Mouse (Mus musculus) urinary bladder, postnatal 10 days (tissue): ENCODE data around the gene Il1rn.

Source experiments
- DNase-seq: peaks from one replicate; pipeline ENCODE4 v3.0.0; 2022; ENCODE audit warnings: low spot score

Il1rn gene

GRCm38 (mm10) chr2:24336545-24336944 lies at the start of gene Il1rn:
Gene Il1rn, plus strand, starts transcription at chr2:24336853.
- DNase-seq: no peak

GRCm38 (mm10) chr2:24290896-24291295 lies 45.8 kb upstream of the Il1rn start, which contains the start of gene Il1f10:
Gene Il1f10, plus strand, starts transcription at chr2:24291196.
- DNase-seq: no peak

GRCm38 (mm10) chr2:24294616-24295015 lies 42.0 kb upstream of the Il1rn start:
- no peak for DNase-seq

- no peak for DNase-seq
These were observed 39.8 kb upstream of the Il1rn start for GRCm38 (mm10) chr2:24296837-24297236.

GRCm38 (mm10) chr2:24311302-24312001 lies 25.2 kb upstream of the Il1rn start:
- DNase-seq: no peak

GRCm38 (mm10) chr2:24316919-24317318 lies 19.7 kb upstream of the Il1rn start:
- no peak for DNase-seq

- DNase-seq: no peak
These were observed 18.6 kb upstream of the Il1rn start for GRCm38 (mm10) chr2:24317919-24318598.

GRCm38 (mm10) chr2:24335333-24335732 lies 1.3 kb upstream of the Il1rn start:
- no peak for DNase-seq

GRCm38 (mm10) chr2:24341395-24341885 lies 4.8 kb downstream of the Il1rn start:
- DNase-seq: no peak

- DNase-seq: no peak
These were observed 8.0 kb downstream of the Il1rn start for GRCm38 (mm10) chr2:24344619-24345018.

GRCm38 (mm10) chr2:24345056-24345455 lies 8.4 kb downstream of the Il1rn start:
- DNase-seq: no peak

GRCm38 (mm10) chr2:24347926-24348325 lies 11.3 kb downstream of the Il1rn start:
- DNase-seq: no peak

GRCm38 (mm10) chr2:24351159-24351558 lies 14.5 kb downstream of the Il1rn start:
- no peak for DNase-seq

GRCm38 (mm10) chr2:24353042-24353441 lies 16.4 kb downstream of the Il1rn start:
- DNase-seq: no peak

- no peak for DNase-seq
These were observed 21.0 kb downstream of the Il1rn start for GRCm38 (mm10) chr2:24357642-24358041.

GRCm38 (mm10) chr2:24359347-24359746 lies 22.7 kb downstream of the Il1rn start:
- no peak for DNase-seq

- DNase-seq: no peak
These were observed 27.2 kb downstream of the Il1rn start for GRCm38 (mm10) chr2:24363818-24364217.

GRCm38 (mm10) chr2:24366214-24366975 lies 29.7 kb downstream of the Il1rn start:
- DNase-seq: no peak

GRCm38 (mm10) chr2:24367030-24367894 lies 30.6 kb downstream of the Il1rn start, which contains the start of gene Psd4:
Gene Psd4, plus strand, starts transcription at chr2:24367580.
- peak; percentile 41 for DNase-seq

GRCm38 (mm10) chr2:24367895-24368261 lies 31.2 kb downstream of the Il1rn start:
- no peak for DNase-seq

GRCm38 (mm10) chr2:24378747-24379450 lies 42.2 kb downstream of the Il1rn start:
- DNase-seq: no peak
